Mouse (Mus musculus) monocyte, adult 5-6 weeks (primary cell): ENCODE measurements at regions not wholly inside any gene's neighbourhood (a gene's known extent, or its start where the extent isn't known, plus 50 kb on each side); places are given as distances from the start of the nearest gene placed in this dataset.
"Not testable (repeated sequence)": the region's sequence is repeated elsewhere in the genome, so short reads cannot be mapped to it uniquely, and the experiment has no call there.

Experiments
- ATAC-seq: fragments of 153-309, 156-312 bp; replicated peaks from 2 replicates; pipeline ENCODE4 v1.8.0; 2017; ENCODE audit warnings: mild to moderate bottlenecking; ENCODE audit not compliant: low TSS enrichment, insufficient number of reproducible peaks, severe bottlenecking, poor library complexity, low FRiP score

- peak; percentile 66 for ATAC-seq
Measured at GRCm38 (mm10) chr8:71823655-71824622, 57.9 kb upstream of the Zfp709 start.

DNA sequence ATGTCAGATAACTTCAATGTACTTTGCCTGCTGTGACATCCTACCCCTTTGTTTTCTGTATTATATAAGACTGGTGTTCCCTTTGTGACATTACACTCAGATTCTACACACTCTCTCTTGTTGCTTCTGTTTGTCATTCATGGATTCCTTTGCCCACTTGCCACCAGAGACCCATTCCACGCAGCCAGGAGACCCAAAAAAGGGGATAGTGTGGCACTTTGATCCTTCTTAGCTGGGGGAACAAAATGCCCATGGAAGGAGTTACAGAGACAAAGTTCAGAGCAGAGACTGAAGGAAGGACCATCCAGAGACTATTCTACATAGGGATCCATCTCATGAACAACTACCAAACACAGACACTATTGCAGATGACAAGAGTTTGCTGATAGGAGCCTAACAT lies 59.1 kb upstream of the Zfp709 start:
- ATAC-seq: not testable (repeated sequence)

DNA sequence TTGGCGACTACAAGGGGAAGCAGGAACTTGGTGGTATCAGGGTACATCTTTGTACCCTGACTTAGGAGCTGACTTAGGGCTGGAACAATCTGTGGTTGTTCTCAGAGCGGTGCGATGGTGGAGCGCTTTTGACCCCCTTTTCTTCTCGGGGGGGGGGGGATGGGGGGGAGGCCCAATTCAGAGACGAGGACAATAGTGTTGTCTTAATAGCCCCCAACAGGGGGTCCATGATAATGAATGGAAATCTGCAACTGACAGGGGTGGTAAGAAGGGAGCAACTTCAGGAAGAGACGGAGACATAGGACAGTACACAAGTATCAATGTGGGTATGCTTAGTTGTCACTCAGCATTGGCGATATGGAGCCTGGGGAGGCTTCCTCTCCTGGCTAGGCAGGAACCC lies 61.9 kb upstream of the Zfp709 start:
- not testable (repeated sequence) for ATAC-seq

GRCm38 (mm10) chr8:71819381-71819780 lies 62.4 kb upstream of the Zfp709 start:
- ATAC-seq: not testable (repeated sequence)

- not testable (repeated sequence) for ATAC-seq
Measured at GRCm38 (mm10) chr8:71816272-71817034, 65.4 kb upstream of the Zfp709 start.

GRCm38 (mm10) chr8:71815813-71816212 lies 66.0 kb upstream of the Zfp709 start:
- not testable (repeated sequence) for ATAC-seq

DNA sequence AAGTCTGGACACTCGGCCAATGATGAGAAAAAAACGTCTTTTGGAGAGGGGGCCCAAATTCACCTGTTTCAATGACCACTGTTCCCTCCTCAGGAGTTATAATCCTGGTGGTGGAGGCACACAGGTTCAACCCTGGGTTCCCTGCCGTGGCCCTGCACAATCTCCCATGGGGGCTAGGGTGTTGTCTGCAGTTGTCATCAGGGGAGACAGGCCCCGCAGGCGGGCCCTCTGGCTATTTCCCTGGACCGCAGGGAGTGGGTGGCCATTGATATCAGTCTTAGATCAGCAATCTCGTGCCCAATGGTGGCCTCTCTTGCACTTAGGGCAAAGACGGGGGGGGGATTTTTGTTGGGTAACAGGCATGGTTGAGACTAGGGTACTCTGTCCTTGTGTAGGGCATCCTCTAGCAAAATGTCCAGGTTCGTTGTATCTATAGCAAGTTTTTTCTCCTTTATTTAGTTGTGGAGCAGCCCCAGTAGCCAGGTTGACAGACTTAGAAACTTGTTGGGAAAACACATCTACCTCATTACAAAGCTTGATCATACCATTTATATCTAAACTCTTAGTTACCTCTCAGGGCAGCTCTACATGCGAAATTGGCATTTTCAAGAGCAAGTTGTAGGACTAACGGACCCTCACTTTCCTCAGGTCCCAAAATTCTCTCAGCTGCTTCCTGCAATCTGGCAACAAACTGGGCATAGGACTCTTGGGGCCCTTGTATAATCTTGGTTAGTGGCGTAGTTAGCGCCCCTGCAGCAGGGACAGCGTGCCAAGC lies 66.9 kb upstream of the Zfp709 start:
- not testable (repeated sequence) for ATAC-seq

GRCm38 (mm10) chr8:71813889-71814288 lies 67.9 kb upstream of the Zfp709 start:
- ATAC-seq: not testable (repeated sequence)

- ATAC-seq: not testable (repeated sequence)
Measured at GRCm38 (mm10) chr8:71813239-71813638, 68.6 kb upstream of the Zfp709 start.

GRCm38 (mm10) chr8:71807788-71808187 lies 74.0 kb upstream of the Zfp709 start:
- ATAC-seq: not testable (repeated sequence)

- not testable (repeated sequence) for ATAC-seq
Measured at GRCm38 (mm10) chr8:71804586-71804985, 77.2 kb upstream of the Zfp709 start.

DNA sequence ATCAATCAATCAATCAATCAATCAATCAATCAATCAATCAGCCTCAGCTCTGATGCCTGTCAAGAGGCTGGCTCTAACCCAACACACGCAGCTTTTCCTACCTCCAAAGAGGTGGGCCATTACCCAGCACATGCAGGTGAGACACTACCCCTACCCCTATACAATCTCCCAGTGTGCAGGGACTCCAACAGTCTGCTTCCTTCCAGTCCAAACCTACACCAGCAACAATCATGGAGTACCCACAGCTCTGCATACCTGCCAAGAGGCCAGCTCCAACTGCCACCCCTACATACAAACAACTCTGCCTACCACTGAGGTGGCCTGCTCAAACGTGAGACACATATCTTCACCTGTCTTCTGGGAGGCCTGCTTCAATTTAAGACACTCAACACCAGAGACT lies 76.7 kb upstream of the Fcho1 start:
- peak; percentile 52 for ATAC-seq

DNA sequence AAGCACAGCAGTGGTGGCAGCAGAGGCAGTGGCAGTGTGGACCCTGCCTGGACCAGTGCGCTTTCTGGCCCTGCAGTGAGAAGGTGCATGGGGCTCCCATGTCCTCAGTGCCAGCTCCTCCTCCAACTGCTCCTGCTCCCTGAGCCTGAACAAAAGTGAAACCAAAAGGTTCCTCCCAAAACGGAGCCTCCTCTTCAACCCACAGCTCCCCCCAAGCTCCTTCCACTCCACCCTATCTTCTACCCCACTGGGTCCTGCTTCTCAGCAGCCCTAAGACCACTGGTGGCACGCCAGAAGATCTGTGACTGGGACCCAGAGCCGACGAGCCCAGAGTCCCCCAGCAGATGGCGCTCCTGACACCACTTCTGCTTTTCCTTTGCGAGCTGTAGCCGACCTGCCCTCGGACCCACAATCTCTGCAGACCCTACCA lies 63.5 kb upstream of the Fcho1 start:
- peak; percentile 71 for ATAC-seq

DNA sequence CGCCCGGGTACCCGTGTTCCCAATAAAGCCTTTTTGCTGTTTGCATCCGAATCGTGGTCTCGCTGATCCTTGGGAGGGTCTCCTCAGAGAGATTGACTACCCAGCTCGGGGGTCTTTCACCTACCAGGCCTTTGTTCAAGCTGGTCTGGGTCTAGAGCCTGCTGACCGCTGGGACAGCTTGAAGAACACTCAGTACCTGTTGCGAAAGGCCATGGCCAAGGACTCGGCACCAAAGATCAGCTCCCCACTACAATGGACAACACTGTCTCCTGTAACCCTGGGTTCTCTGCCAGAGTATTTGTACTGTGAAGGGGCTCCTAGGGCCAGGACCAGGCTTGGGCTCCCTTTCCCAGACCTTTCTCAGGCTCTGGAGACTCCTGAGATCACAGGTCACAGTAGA lies 55.1 kb upstream of the Fcho1 start:
- ATAC-seq: not testable (repeated sequence)

DNA sequence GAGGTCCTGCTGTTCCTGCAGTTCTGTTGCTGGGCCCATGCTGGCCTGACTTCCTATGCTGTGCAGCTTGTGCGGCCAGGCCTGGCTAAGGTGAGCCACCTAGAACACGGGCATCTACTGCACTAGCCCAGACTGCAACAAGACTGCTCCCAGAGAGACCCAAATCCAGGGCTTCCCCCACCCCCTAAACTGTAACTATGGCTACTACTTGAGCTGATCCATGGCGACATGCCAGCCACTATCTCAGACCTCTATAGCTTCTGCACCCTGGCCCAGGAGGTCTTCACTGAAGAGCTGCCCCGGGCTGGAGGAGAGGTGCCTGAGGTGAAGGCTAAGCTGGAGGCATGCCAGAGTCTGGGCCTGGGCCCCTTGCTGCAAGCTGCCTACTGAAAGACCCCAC lies 54.3 kb upstream of the Fcho1 start:
- ATAC-seq: 0 out of 2 replicates have a peak, but pooled peaks have one; percentile 53

DNA sequence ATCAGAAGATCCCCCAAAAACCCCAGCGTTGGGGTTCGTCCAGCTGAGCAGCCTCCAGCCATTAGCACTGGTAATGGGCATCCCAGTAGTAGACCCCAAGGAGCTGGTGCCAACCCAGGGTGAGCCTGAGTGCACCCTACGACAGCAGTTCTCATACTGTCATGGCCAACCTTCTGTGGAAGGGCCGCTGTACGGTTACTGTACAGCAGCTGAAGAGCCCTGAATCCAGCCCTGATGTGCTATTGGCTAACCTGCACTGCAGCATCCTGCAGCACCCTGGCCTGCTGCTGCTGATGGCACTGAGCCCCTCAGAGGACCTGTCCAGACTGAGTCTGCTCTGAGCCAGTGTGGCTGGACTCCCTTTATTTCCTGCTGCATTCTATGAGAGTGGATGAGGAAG lies 53.9 kb upstream of the Fcho1 start:
- not testable (repeated sequence) for ATAC-seq

DNA sequence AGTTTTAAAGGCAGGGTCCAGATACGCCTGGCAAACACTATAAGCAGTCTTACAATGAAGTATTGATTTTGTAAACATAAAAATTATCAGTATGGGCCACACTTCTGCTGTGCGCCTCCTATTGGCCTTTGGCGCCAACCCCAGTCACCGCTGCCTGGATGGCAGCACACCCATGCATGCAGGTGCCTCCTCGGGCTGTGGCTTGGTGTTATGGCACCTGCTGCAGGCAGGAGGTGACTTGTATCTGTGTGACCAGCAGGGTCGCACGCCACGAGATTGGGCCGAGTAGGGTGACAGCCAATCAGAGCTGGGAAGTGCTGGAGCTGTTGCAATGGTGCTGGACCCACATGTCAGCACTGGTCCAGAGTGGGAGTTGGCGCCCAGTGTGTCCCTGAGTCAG lies 53.4 kb upstream of the Fcho1 start:
- ATAC-seq: peak; percentile 35
